In genomic region chr8:81815551-81815950, GRCm38 (mm10) we compare ENCODE assay signal across 20 mouse cellular contexts.
DNase-seq lines count a peak whose midpoint lies in the region; ATAC-seq lines count a peak whose summit lies in the region.
"Had no signal": no experiment of that assay in that cellular context is flagged by ENCODE, and none has a peak within 500 bp of the region (broad histone marks: within the 10 kb centered on the region; RNA-seq: fewer than 3 reads in every experiment).

No protein-coding gene starts in this region.

- 11% methylated on average over 4 of the region's 4 CpGs for WGBS in limb, embryonic 12.5 days

- ATAC-seq in limb, embryonic 12.5 days (ENCODE audit: insufficient number of reproducible peaks, insufficient read depth, low FRiP score, low TSS enrichment, low read depth), result peak; percentile 66
- ATAC-seq: forebrain, embryonic 14.5 days; hindbrain, embryonic 16.5 days had no signal

- H3K27ac ChIP-seq in limb, embryonic 12.5 days, result no peak overlapping the region
- H3K27ac ChIP-seq: embryonic facial prominence, embryonic 13.5 days; heart, adult 2 months; hindbrain, embryonic 10.5 days had no signal

- H3K4me3 ChIP-seq in limb, embryonic 12.5 days (replicated peaks), result no peak overlapping the region
- H3K4me3 ChIP-seq: embryonic facial prominence, embryonic 13.5 days; heart, adult 2 months; heart, embryonic 12.5 days; hindbrain, embryonic 10.5 days had no signal

- H3K4me1 ChIP-seq in limb, embryonic 12.5 days (replicated peaks), result peaks cover 28% of the 10 kb centered on the region

- DNase-seq in NIH3T3 (ENCODE audit: low read depth), result peak; percentile 24
- peak; percentile 80 for DNase-seq in embryo, embryonic 11 days
- DNase-seq in forelimb bud, embryonic 11.5 days (ENCODE audit: low read depth, low spot score), result peak; percentile 80
- no peak for DNase-seq in gastrocnemius, postnatal 10 days
- DNase-seq in gastrocnemius, adult 8-10 months (ENCODE audit: low spot score in 2 of 2), result no peak
- no peak for DNase-seq in retina, embryonic 14.5 days (ENCODE audit: low spot score)
- DNase-seq: adrenal gland, postnatal 10 days; cerebellum, adult 11 months; cerebellum, adult 8-10 months; cerebellum, postnatal 14 days; gastrocnemius, postnatal 14 days; heart, adult 2 months; kidney, adult 11 months had no signal

- no peaks in the 10 kb centered on the region for H3K9me3 ChIP-seq in limb, embryonic 12.5 days
- H3K9me3 ChIP-seq: embryonic facial prominence, embryonic 13.5 days; heart, embryonic 12.5 days; hindbrain, embryonic 10.5 days had no signal

- no peak overlapping the region for H3K9ac ChIP-seq in limb, embryonic 12.5 days (replicated peaks)
- H3K9ac ChIP-seq: embryonic facial prominence, embryonic 13.5 days; heart, embryonic 12.5 days had no signal

- H3K36me3 ChIP-seq in limb, embryonic 12.5 days, result no peaks in the 10 kb centered on the region
- H3K36me3 ChIP-seq: embryonic facial prominence, embryonic 13.5 days; heart, embryonic 12.5 days; hindbrain, embryonic 10.5 days had no signal

- no peak overlapping the region for H3K4me2 ChIP-seq in limb, embryonic 12.5 days
- H3K4me2 ChIP-seq: embryonic facial prominence, embryonic 13.5 days; heart, embryonic 12.5 days had no signal

- no peaks in the 10 kb centered on the region for H3K27me3 ChIP-seq in limb, embryonic 12.5 days
- H3K27me3 ChIP-seq: CH12.LX; embryonic facial prominence, embryonic 13.5 days; heart, embryonic 12.5 days had no signal

Comparison
In these comparisons a context has a peak if more than half of its experiments do, and no peak if none do; other contexts are left out.
1. DNase-seq: peak in NIH3T3 (single experiment), embryo, embryonic 11 days (single experiment) and forelimb bud, embryonic 11.5 days (single experiment); none in gastrocnemius, postnatal 10 days (single experiment), gastrocnemius, adult 8-10 months (0 of 2) and retina, embryonic 14.5 days (single experiment).